Mouse (Mus musculus) NIH3T3 (cell line): ENCODE data around the gene Itgb2.

Experiments
- DNase-seq: peaks from one replicate; pipeline ENCODE4 v3.0.0-alpha.2; 2012; ENCODE audit warnings: low read depth

The Itgb2 gene

GRCm38 (mm10) chr10:77588036-77588435 lies 58.0 kb downstream of the Itgb2 start:
- no peak for DNase-seq

GRCm38 (mm10) chr10:77589117-77589516 lies 59.1 kb downstream of the Itgb2 start:
- DNase-seq, result no peak

GRCm38 (mm10) chr10:77589749-77590148 lies 59.7 kb downstream of the Itgb2 start:
- DNase-seq, result no peak

GRCm38 (mm10) chr10:77590812-77591211 lies 60.8 kb downstream of the Itgb2 start:
- peak; percentile 65 for DNase-seq

- DNase-seq, result no peak
These were observed 61.5 kb downstream of the Itgb2 start for GRCm38 (mm10) chr10:77591546-77591945.

GRCm38 (mm10) chr10:77596060-77596459 lies 66.0 kb downstream of the Itgb2 start:
- no peak for DNase-seq

GRCm38 (mm10) chr10:77603021-77603420 lies 73.0 kb downstream of the Itgb2 start:
- no peak for DNase-seq

- no peak for DNase-seq
These were observed 74.1 kb downstream of the Itgb2 start for GRCm38 (mm10) chr10:77604111-77604510.

- no peak for DNase-seq
These were observed 74.9 kb downstream of the Itgb2 start for GRCm38 (mm10) chr10:77604958-77605357.

GRCm38 (mm10) chr10:77605368-77605767 lies 75.3 kb downstream of the Itgb2 start:
- no peak for DNase-seq

- DNase-seq, result peak; percentile 85
These were observed 76.1 kb downstream of the Itgb2 start, which contains the start of the genes Sumo3 and Gm49325 for GRCm38 (mm10) chr10:77605908-77606826. Gene Sumo3, plus strand, starts transcription at chr10:77606097. Gene Gm49325, plus strand, starts transcription at chr10:77606197.

GRCm38 (mm10) chr10:77606855-77607254 lies 76.8 kb downstream of the Itgb2 start:
- no peak for DNase-seq

GRCm38 (mm10) chr10:77607441-77607840 lies 77.4 kb downstream of the Itgb2 start:
- DNase-seq, result no peak

GRCm38 (mm10) chr10:77608589-77608988 lies 78.5 kb downstream of the Itgb2 start:
- DNase-seq, result no peak

GRCm38 (mm10) chr10:77610221-77610961 lies 80.3 kb downstream of the Itgb2 start:
- no peak for DNase-seq

GRCm38 (mm10) chr10:77613409-77613808 lies 83.4 kb downstream of the Itgb2 start:
- DNase-seq, result peak; percentile 43
